Mouse (Mus musculus) adrenal gland, postnatal 10 days (tissue): ENCODE results near the gene Tnfaip2. TPM values are rescaled to one million over a fixed set of nuclear protein-coding genes. Genes with fewer than 3 reads are reported as not detected.

Source experiments
- DNase-seq: peaks from one replicate; pipeline ENCODE4 v3.0.0; 2021; ENCODE audit warnings: mixed read lengths
- total RNA-seq, 2 experiments: library from RNA; stranded (reverse); gene quantifications; 2 replicates each; pipeline ENCODE4 v1.2.3; 2021

Gene Tnfaip2
- total RNA-seq, 2 experiments from 2014 or later: 15.0 to 18.5 TPM

DNA sequence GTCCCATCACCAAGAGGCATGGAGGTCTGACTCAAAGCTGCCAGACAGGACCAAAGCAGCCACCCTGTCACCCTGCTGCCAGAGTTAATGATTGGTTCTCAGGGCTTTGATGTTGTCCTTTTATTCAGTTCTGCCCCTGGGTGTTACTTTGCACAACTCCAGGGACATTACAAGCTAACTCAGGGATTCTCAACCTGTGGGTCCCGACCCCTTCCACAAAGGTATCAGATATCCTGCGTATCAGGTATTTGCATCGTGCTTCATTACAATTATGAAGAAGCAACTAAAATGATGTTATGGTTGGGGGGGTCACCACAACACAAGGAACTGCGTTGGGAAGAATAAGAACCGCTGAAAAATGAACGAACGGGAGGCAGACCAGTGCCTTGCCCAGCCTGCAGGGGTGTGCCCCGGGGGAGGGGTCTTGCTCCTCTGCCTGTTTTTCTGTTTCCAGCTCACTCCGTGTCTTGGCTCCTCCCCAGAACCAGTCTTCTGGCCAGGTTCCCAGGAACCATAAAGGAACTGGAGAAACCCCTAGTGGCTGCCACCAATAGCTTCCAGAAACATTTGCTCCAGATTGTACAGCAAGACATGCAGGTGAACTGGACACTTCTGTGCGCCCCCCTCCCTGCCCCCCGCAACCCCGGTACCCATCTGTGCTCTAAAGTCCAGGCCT lies 14.7 kb upstream of the Tnfaip2 start:
- no peak for DNase-seq

DNA sequence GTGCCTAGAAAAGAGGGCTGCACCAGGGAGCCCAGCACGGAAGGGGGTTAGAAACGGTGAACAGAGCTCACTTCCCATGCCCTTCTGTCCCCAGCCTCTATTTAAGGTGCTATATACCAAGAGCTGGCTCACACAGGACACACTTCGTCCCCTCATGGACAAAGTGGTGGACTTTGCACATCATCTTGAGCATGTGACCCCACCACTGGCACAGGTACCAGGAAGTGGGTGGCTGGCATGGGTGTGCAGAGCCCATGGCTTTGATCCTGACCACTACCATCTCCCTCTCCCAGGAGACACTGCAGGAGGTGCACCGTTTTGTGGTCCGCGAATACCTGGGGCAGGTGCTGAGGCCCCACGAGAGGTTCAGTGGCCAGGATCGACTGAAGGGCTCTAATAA lies 13.9 kb upstream of the Tnfaip2 start:
- no peak for DNase-seq

GRCm38 (mm10) chr12:111428961-111429911 lies 13.0 kb upstream of the Tnfaip2 start:
- peak; percentile 63 for DNase-seq

GRCm38 (mm10) chr12:111430049-111430867 lies 12.0 kb upstream of the Tnfaip2 start:
- DNase-seq: peak; percentile 67

- DNase-seq: no peak
Measured at GRCm38 (mm10) chr12:111430868-111431817, 11.1 kb upstream of the Tnfaip2 start.

GRCm38 (mm10) chr12:111432097-111432496 lies 10.2 kb upstream of the Tnfaip2 start:
- DNase-seq: no peak

DNA sequence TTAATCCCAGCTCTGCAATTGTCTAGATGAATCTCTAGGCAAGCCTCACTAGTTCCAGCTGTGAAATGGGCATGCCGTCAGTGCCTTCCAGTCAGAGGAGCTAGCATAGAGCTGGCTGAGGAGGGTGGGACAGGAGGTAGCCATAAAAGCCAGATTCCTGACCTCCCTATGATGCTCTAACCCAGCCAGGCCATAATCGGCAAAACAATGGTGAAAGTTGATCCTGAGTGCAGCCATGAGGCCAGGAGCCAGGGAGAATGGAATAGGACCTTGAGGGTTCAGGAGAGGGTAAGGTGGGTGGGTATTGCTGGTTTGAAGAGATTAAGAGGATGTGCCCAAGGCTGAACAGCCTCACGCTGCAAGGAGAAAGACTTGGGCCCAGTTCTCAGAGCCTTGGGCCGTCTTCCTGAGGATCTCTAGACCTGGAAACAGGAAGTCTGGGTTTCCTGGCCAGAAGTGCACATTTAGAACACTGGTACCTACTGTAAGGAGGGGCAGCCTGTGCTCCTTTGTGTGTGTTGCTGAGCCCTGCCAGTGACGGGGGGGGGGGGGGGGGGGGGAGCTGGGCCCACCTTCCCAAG lies 9.4 kb upstream of the Tnfaip2 start:
- DNase-seq: no peak

GRCm38 (mm10) chr12:111434164-111434744 lies 8.0 kb upstream of the Tnfaip2 start:
- no peak for DNase-seq

- peak; percentile 55 for DNase-seq
Measured at GRCm38 (mm10) chr12:111434745-111435327, 7.4 kb upstream of the Tnfaip2 start.

- no peak for DNase-seq
Measured at GRCm38 (mm10) chr12:111436170-111436569, 6.1 kb upstream of the Tnfaip2 start.

- no peak for DNase-seq
Measured at GRCm38 (mm10) chr12:111436640-111437039, 5.6 kb upstream of the Tnfaip2 start.

DNA sequence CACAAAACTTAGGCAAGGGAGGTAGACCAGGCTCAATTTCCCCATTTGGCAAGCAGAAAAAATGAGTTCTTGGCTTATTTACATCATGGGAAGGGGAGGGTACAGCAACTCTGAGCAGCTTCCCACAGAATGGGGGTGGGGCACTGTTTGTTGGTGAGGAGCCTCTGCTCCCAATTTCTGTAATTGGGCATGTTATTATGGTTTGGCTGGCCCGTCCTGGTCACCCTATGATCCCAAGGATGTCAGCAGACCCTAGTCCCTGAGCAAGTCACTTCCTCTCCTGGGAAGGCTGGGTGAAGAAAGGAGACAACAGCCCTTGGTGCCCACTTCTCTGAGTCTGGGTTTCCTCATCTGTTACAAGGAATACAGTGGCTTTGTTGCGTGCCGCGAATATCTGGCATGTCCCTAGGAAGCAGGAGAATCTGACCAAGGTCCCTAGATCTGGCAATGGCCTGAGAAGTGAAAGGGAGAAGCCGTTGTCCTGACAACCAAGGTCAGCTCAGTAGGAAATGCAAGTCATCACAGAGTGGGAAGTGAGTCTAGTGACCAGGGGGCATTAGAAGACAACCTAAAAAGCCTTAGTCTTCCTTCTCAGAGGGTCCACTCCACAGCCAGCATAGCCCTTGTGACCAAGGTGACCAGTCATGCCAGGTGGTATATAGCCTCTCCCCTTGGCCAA lies 4.9 kb upstream of the Tnfaip2 start:
- DNase-seq: peak; percentile 74

DNA sequence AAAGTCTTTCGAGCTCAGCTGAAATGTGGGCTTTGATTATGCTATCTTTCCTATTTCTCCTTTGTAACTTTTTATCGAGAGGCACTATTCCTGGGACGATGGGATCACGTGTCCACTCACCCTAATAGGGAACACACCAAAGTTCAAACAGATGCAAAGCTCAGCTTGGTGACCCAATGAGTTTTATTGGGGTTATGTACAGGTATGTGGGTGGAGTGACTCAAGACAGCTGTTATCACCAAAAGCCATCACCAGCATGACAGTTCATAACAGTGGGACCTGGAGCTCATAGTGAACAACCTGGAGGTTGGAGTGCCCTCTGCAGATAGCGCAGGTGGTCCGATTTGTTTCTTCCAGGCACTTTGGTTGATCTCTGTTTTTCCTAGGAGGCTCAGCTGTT lies 3.4 kb upstream of the Tnfaip2 start:
- DNase-seq: no peak

- no peak for DNase-seq
Measured at GRCm38 (mm10) chr12:111440701-111441373, 1.4 kb upstream of the Tnfaip2 start.

DNA sequence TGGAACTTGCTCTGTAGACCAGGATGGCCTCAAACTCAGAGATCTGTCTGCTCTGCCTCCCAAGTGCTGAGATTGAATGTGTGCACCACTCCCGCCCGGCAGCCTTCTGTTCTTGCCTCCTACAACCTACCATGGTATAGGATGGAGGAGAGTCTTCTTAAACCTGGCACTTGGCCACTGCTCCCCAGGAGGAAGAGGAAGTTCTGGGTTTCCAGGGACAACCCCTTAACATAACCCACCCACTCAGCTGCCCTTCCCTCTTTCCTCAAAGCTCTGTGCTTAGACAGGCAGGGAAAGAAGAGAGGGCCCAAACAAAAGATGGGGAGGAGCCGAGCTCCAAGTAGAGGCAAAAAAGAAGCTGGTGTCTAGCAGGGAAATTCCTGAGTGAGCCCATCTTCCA lies 746 bp upstream of the Tnfaip2 start:
- no peak for DNase-seq

GRCm38 (mm10) chr12:111443011-111443870 lies 972 bp downstream of the Tnfaip2 start:
- no peak for DNase-seq

GRCm38 (mm10) chr12:111443921-111444831 lies 1.9 kb downstream of the Tnfaip2 start:
- DNase-seq: no peak
